ENCODE assay signal across 22 mouse cellular contexts in the genomic region with DNA sequence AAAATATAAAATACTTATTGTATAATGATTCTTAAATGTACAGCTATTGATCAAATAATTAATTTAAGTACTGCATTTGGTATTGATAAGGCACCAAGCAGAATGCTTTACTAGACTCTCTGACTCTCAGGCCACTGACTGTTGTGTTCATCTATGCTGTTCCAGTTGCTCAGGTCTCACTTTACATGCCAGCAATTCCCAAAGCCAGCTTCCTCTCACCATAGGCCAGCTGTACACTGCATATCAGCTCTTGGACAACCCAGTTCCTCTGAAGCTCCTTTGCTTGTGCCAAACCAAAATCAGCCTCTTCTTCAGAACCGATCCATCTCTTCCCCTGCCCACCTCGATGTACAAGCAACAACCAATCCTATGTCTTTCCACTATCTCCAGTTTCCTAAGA. TPM values are rescaled to one million over a fixed set of nuclear protein-coding genes. Genes with fewer than 3 reads are reported as not detected.
"Had no signal": no experiment of that assay in that cellular context is flagged by ENCODE, and none has a peak within 500 bp of the region (broad histone marks: within the 10 kb centered on the region; RNA-seq: fewer than 3 reads in every experiment).

No protein-coding gene starts in this region.

- H3K9ac ChIP-seq: limb, embryonic 13.5 days; liver, embryonic 15.5 days; neural tube, embryonic 12.5 days; neural tube, embryonic 15.5 days; stomach, embryonic 15.5 days had no signal

- H3K9me3 ChIP-seq: limb, embryonic 10.5 days; limb, embryonic 13.5 days; liver, embryonic 15.5 days; neural tube, embryonic 12.5 days; neural tube, embryonic 15.5 days; stomach, embryonic 15.5 days had no signal

- H3K4me2 ChIP-seq: limb, embryonic 13.5 days; liver, embryonic 15.5 days; midbrain, embryonic 11.5 days; neural tube, embryonic 12.5 days; neural tube, embryonic 15.5 days; stomach, embryonic 15.5 days had no signal

- H3K27ac ChIP-seq: kidney, postnatal 0 days; limb, embryonic 10.5 days; limb, embryonic 13.5 days; liver, embryonic 15.5 days; neural tube, embryonic 12.5 days; neural tube, embryonic 15.5 days; stomach, embryonic 15.5 days had no signal

- DNase-seq: kidney, adult 18-20 months; kidney, postnatal 25 days; liver; lung, adult 2 months; lung, postnatal 14 days; lung, postnatal 4 days; midbrain, embryonic 14.5 days; right cerebral cortex, adult 18-20 months; right cerebral cortex, postnatal 14 days; right cerebral cortex, postnatal 4 days; spleen, adult 18-20 months; thymus, postnatal 25 days had no signal

- H3K36me3 ChIP-seq: limb, embryonic 10.5 days; limb, embryonic 13.5 days; liver, embryonic 15.5 days; neural tube, embryonic 12.5 days; neural tube, embryonic 15.5 days; stomach, embryonic 15.5 days had no signal

- H3K4me1 ChIP-seq: limb, embryonic 10.5 days; limb, embryonic 13.5 days; liver, embryonic 15.5 days; neural tube, embryonic 12.5 days; stomach, embryonic 15.5 days had no signal

- H3K27me3 ChIP-seq: limb, embryonic 13.5 days; liver, embryonic 15.5 days; neural tube, embryonic 12.5 days; neural tube, embryonic 15.5 days; stomach, embryonic 15.5 days had no signal

- H3K4me3 ChIP-seq: limb, embryonic 10.5 days; limb, embryonic 13.5 days; liver, embryonic 15.5 days; neural tube, embryonic 12.5 days; neural tube, embryonic 15.5 days; stomach, embryonic 15.5 days had no signal

RNA-seq across cellular contexts. Expression of a gene that starts 32.3 kb away (rescaled TPM):
- total RNA-seq: megakaryocyte progenitor cell, adult 5-6 weeks; megakaryocyte-erythroid progenitor cell, adult 5-6 weeks had no signal
